16 mouse cellular contexts compared by ENCODE assay signal in genomic region chr5:76684658-76685605, GRCm38 (mm10). TPM values are rescaled to one million over a fixed set of nuclear protein-coding genes. Genes with fewer than 3 reads are reported as not detected.
DNase-seq lines count a peak whose midpoint lies in the region; ATAC-seq and TF ChIP-seq lines count a peak whose summit lies in the region.
"Had no signal": no experiment of that assay in that cellular context is flagged by ENCODE, and none has a peak within 500 bp of the region (broad histone marks: within the 10 kb centered on the region; RNA-seq: fewer than 3 reads in every experiment).

No protein-coding gene starts in this region.

- no peaks in the 10 kb centered on the region for H3K9me3 ChIP-seq in intestine, embryonic 16.5 days (ENCODE audit: control insufficient read depth, low read length)
- H3K9me3 ChIP-seq: embryonic facial prominence, embryonic 12.5 days; forebrain, embryonic 13.5 days; midbrain, embryonic 12.5 days had no signal

- no peak for TF ChIP-seq CTCF in kidney, adult 2 months (conservative IDR thresholded peaks at IDR 0.05; ENCODE audit: insufficient read depth, insufficient read length, low read depth, low read length)

- ATAC-seq in intestine, embryonic 16.5 days = peak; percentile 65
- peak; percentile 94 for ATAC-seq in megakaryocyte progenitor cell, adult 5-6 weeks (replicated peaks; ENCODE audit: poor library complexity)
- ATAC-seq: forebrain, embryonic 13.5 days; hindbrain, embryonic 16.5 days had no signal

- no peak overlapping the region for H3K4me3 ChIP-seq in kidney, adult 2 months (ENCODE audit: insufficient read depth, low read depth, low read length)
- no peak overlapping the region for H3K4me3 ChIP-seq in intestine, embryonic 16.5 days (ENCODE audit: low read length)
- H3K4me3 ChIP-seq: embryonic facial prominence, embryonic 12.5 days; forebrain, embryonic 13.5 days; midbrain, embryonic 12.5 days had no signal

- H3K4me1 ChIP-seq in kidney, adult 2 months (ENCODE audit: control insufficient read depth, insufficient read depth, low read length) = no peaks in the 10 kb centered on the region
- 0 out of 2 replicates have a peak, but pooled peaks cover 7% of the 10 kb centered on the region for H3K4me1 ChIP-seq in intestine, embryonic 16.5 days (ENCODE audit: control insufficient read depth, insufficient read depth, low read length)

- H3K9ac ChIP-seq in intestine, embryonic 16.5 days (ENCODE audit: low read depth, low read length) = no peak overlapping the region
- H3K9ac ChIP-seq: embryonic facial prominence, embryonic 12.5 days; forebrain, embryonic 13.5 days; midbrain, embryonic 12.5 days had no signal

- H3K4me2 ChIP-seq in intestine, embryonic 16.5 days (ENCODE audit: low read depth, low read length) = no peak overlapping the region
- H3K4me2 ChIP-seq: embryonic facial prominence, embryonic 12.5 days; forebrain, embryonic 13.5 days; midbrain, embryonic 12.5 days had no signal

- 74% methylated on average over 15 of the region's 15 CpGs for WGBS in kidney, adult 2 months
- 71% methylated on average over 15 of the region's 15 CpGs for WGBS in intestine, embryonic 16.5 days

- H3K27me3 ChIP-seq in kidney, adult 2 months (replicated peaks; ENCODE audit: control insufficient read depth, insufficient read depth, low read length) = no peaks in the 10 kb centered on the region
- H3K27me3 ChIP-seq in intestine, embryonic 16.5 days (replicated peaks; ENCODE audit: control insufficient read depth, insufficient read depth, low read length) = no peaks in the 10 kb centered on the region
- H3K27me3 ChIP-seq: embryonic facial prominence, embryonic 12.5 days; forebrain, embryonic 13.5 days; midbrain, embryonic 12.5 days had no signal

- TF ChIP-seq POLR2A in kidney, adult 2 months (IDR thresholded peaks at IDR 0.05; ENCODE audit: low read depth, low read length) = no peak

- H3K27ac ChIP-seq in kidney, adult 2 months (ENCODE audit: insufficient read depth, low read depth, low read length) = no peak overlapping the region
- peak overlapping the region; percentile 26; the same call in 1 of the 2 replicates for H3K27ac ChIP-seq in intestine, embryonic 16.5 days (ENCODE audit: low read length)
- H3K27ac ChIP-seq: embryonic facial prominence, embryonic 12.5 days had no signal

- no peaks in the 10 kb centered on the region for H3K36me3 ChIP-seq in kidney, adult 2 months (ENCODE audit: control insufficient read depth, insufficient read depth, low read length)
- no peaks in the 10 kb centered on the region for H3K36me3 ChIP-seq in intestine, embryonic 16.5 days (ENCODE audit: control insufficient read depth, insufficient read depth, low read length)
- H3K36me3 ChIP-seq: embryonic facial prominence, embryonic 12.5 days had no signal

- DNase-seq in kidney, adult 2 months = peak; percentile 3
- no peak for DNase-seq in kidney, postnatal 10 days
- peak; percentile 31 for DNase-seq in adrenal gland, postnatal 14 days
- DNase-seq in yolk sac, embryonic 10.5 days (ENCODE audit: low spot score) = no peak
- DNase-seq in heart, adult 9 months (ENCODE audit: low spot score in 2 of 2) = no peak
- DNase-seq in right cerebral cortex, adult 18-20 months = no peak
- DNase-seq: cerebellum, postnatal 14 days; heart, adult 18-20 months; heart, postnatal 10 days; lung, postnatal 10 days had no signal

RNA-seq across cellular contexts. Expression of gene C530008M17Rik, which starts 28.6 kb away (rescaled TPM):
- 0.29 and 0.31 TPM in 2 replicates for polyA plus RNA-seq in kidney, adult 2 months (2012; rRNA removed)
- 12.0 and 16.7 TPM in 2 replicates for total RNA-seq in adrenal gland, postnatal 14 days (2021)
- polyA plus RNA-seq in intestine, embryonic 16.5 days (2015; fragmentation: Nextera tagmentation; extraction: Ambion mirVana) = 10.6 and 11.1 TPM in 2 replicates
- 2.9 and 3.7 TPM in 2 replicates for total RNA-seq in megakaryocyte progenitor cell, adult 5-6 weeks (2015)
- 0.21 and 1.3 TPM in 2 replicates for total RNA-seq in megakaryocyte progenitor cell, adult 5-6 weeks (2017)

Comparison
In these comparisons a context has a peak if more than half of its experiments do, and no peak if none do; other contexts are left out.
1. DNase-seq: peak in kidney, adult 2 months (single experiment) and adrenal gland, postnatal 14 days (single experiment); none in kidney, postnatal 10 days (single experiment), yolk sac, embryonic 10.5 days (single experiment), heart, adult 9 months (0 of 2) and right cerebral cortex, adult 18-20 months (single experiment).